Mouse (Mus musculus): ENCODE results near the gene Nos2. TPM values are rescaled to one million over a fixed set of nuclear protein-coding genes. Genes with fewer than 3 reads are reported as not detected.
"Not testable (repeated sequence)": the region's sequence is repeated elsewhere in the genome, so short reads cannot be mapped to it uniquely, and the experiment has no call there.

Nos2 gene
- polyA plus RNA-seq, 1 experiment from 2014 or later: 1.6 TPM

DNA sequence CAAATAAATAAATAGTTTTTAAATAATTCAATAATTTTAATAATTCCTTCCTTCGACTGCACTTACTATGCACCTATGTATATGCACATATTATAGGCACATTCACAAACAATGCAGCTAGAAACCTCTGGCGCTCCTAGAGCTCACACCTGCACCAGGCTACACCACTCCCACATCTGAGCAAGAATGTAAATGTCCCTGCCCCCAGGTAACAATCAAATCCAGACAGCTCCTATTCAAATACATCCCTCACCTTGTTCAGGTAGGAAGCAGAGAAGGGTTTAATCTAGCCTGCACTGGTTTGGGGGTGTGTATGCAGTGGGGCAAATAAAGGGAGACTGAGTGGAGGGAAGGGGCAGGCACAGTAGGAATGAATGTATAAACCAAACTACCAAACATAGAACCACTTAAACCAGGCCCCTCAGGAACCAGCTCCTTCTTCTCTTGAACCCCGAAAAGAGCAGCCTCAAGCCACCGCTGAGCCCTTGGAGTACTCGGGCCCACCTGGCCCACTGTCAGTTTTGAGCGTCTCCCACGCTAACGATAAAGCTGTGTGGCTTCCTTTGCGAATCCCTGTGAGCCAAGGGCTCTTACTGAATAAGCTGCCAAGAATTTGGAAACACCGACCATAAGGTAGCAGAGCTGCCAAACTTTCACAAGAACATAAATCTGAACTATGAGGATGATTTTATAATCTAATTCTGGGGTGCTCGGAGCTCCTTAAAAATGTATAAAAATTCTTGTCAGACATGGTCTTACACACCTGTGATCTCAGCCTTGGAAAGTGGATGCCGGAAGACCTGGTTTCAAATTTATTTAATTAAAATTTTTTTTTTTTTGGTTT, 57.8 kb downstream of the Nos2 start:
- ATAC-seq (replicated peaks; ENCODE audit: insufficient number of reproducible peaks, insufficient read depth, low FRiP score, low read depth): no peak

DNA sequence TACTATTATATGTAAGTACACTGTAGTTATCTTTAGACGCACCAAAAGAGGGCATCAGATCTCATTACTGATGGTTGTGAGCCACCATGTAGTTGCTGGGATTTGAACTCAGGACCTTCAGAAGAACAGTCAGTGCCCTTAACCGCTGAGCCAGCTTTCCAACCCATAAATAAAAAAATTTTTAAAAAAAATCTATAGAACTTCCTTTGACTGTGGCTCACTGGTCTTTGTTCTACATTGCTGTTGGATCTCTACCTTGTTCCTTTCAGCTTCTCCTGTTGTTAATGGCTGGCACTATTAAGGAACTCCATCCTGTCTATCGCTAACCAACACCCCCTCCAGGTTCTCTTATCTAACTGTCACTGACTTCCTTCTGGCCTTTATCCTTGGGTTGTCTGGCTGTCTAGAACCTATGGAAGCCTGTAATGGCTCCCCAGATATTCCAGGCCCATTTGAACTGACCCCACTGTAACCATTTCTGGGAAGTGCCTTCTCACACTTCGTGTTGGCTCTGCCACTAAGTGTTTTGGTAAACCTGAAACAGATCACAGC, 59.6 kb downstream of the Nos2 start:
- Histone ChIP-seq H3K27me3 (no peaks in the 10 kb centered on the region), H3K9ac (no peak overlapping the region), H3K9me3 (replicated peaks) (no peaks in the 10 kb centered on the region), H3K36me3 (no peaks in the 10 kb centered on the region), H3K4me2 (no peak overlapping the region), H3K4me3 (no peak overlapping the region), H3K4me1 (replicated peaks) (peaks cover 8% of the 10 kb centered on the region), H3K27ac (peak overlapping the region; percentile 50)
- 60% methylated on average over 4 of the region's 4 CpGs for WGBS
- ATAC-seq (replicated peaks; ENCODE audit: insufficient number of reproducible peaks, insufficient read depth, low FRiP score, low read depth): no peak

More for the DNA sequence above, 57.8 kb downstream of the Nos2 start:
- Histone ChIP-seq H3K4me3 (no peak overlapping the region), H3K36me3 (no peaks in the 10 kb centered on the region), H3K9ac (no peak overlapping the region), H3K4me2 (no peak overlapping the region), H3K4me1 (replicated peaks) (peaks cover 4% of the 10 kb centered on the region), H3K27me3 (no peaks in the 10 kb centered on the region), H3K9me3 (replicated peaks) (no peaks in the 10 kb centered on the region), H3K27ac (no peak overlapping the region)
- 72% methylated on average over 12 of the region's 12 CpGs for WGBS

- no peaks in the 10 kb centered on the region for H3K9me3 ChIP-seq (replicated peaks)
- peaks cover 9% of the 10 kb centered on the region for H3K4me1 ChIP-seq (replicated peaks)
- H3K36me3 ChIP-seq: no peaks in the 10 kb centered on the region
- H3K27ac ChIP-seq: no peak overlapping the region
- H3K27me3 ChIP-seq: no peaks in the 10 kb centered on the region
- 63% methylated on average over 2 of the region's 2 CpGs for WGBS
- no peak overlapping the region for H3K9ac ChIP-seq
- no peak for ATAC-seq (replicated peaks; ENCODE audit: insufficient number of reproducible peaks, insufficient read depth, low FRiP score, low read depth)
- peak overlapping the region; percentile 56; the same call in 1 of the 2 replicates for H3K4me2 ChIP-seq
- 0 out of 2 replicates have a peak overlapping the region, but pooled peaks have one; percentile 48 for H3K4me3 ChIP-seq
These were observed 61.5 kb downstream of the Nos2 start for GRCm38 (mm10) chr11:78982042-78982441.

DNA sequence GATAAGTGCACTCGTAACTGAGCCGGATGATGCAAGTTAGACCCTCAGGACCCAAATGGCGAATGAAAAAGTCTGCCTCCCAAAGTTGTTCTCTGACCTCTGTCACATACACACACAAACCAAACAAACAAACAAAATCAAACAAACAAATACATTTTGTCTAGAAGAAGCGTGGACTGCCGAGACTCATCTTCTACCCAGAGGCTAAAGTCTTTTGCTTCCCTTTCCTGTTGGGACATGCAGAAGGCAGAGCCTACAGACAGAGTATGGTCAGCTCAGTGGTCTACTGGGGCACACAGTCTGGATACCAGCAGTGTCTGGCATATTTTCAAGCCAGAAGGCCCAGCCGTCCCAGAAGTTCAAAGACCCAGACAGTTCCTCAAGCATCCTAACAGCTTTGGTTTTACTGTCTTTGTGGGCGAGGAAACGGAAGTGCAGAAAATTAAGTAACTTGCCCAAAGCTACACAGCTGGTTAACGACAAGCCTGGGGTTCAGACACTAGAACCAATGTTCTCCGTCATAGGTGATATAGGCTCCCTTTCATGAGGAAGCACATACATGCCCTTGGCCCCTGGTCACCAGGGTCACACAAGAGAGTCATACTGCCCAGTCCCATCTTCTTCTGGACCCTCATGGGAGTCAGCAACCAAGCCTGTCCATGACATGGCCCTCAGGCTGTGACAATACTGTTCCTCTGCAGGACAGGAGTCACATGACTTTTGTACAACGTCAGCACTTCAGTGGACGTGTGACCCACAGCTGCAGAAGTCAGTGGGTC, 62.1 kb downstream of the Nos2 start:
- WGBS: 70% methylated on average over 12 of the region's 12 CpGs
- Histone ChIP-seq H3K27me3 (no peaks in the 10 kb centered on the region), H3K4me3 (peak overlapping the region; percentile 48; the same call in 1 of the 2 replicates), H3K9me3 (replicated peaks) (no peaks in the 10 kb centered on the region), H3K4me1 (replicated peaks) (peaks cover 9% of the 10 kb centered on the region), H3K9ac (no peak overlapping the region), H3K27ac (no peak overlapping the region), H3K4me2 (peak overlapping the region; percentile 56), H3K36me3 (no peaks in the 10 kb centered on the region)
- no peak for ATAC-seq (replicated peaks; ENCODE audit: insufficient number of reproducible peaks, insufficient read depth, low FRiP score, low read depth)

DNA sequence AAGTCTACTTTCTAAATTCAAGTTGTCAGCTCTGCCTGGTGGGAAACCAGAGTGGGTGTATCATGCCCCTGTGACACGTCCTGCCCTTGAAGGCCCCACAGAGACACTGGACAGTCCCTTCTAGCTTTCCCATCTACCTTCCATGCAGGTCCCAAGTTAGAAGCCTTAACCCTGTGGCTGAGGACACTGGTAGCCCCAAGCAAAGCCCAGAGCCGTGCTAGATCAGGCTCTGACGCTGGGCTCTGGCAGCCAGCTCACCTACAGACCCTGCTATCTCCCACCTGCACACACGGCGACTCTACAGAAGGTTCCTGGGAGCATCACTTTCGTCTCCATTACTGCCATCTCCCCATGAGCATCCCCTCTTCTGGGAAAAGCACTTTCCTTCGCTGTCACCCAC, 63.0 kb downstream of the Nos2 start:
- Histone ChIP-seq H3K9ac (peak overlapping the region; percentile 12; the same call in 1 of the 2 replicates), H3K9me3 (replicated peaks) (no peaks in the 10 kb centered on the region), H3K27me3 (no peaks in the 10 kb centered on the region), H3K4me1 (replicated peaks) (peaks cover 9% of the 10 kb centered on the region), H3K27ac (0 out of 2 replicates have a peak overlapping the region, but pooled peaks have one; percentile 58), H3K4me3 (peak overlapping the region; percentile 48), H3K36me3 (no peaks in the 10 kb centered on the region), H3K4me2 (peak overlapping the region; percentile 56)
- whole genome bisulfite sequencing: 80% methylated on average over 7 of the region's 7 CpGs
- no peak for ATAC-seq (replicated peaks; ENCODE audit: insufficient number of reproducible peaks, insufficient read depth, low FRiP score, low read depth)

DNA sequence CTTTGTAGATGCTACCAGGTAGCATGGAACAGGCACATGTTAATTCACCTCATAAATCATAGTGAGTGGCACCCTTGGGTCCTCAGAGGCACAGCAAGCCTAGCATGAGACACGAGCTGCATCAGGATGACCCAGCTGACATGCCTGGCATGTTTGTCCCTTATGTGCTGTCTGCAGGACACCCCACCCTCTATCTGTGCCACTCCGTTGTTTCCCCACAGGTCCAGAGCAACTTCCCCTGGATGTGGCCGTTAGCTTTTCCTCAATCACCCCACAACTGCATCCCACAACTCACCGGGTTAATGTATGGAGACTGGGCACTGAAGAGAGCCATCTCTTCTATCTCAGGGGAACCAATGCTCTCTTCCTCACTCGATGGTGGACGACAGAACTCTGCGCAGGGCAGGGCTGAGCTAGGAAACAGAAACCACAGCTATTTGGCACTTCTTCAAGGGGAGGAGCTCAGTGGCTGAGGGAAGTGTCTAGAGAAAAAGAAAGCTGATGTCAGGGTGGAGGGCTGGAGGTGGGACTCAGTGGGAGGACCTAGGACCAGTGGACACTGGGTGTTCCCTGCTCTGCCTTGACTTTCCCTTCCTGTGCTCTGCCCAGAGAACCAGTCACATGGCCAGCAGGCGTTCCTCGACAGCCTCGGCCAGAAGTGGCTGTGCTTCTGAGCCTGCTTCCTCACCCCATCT, 64.0 kb downstream of the Nos2 start, which contains the start of gene Lgals9:
Gene Lgals9, minus strand, starts transcription at position 464 of the 695 bp plus-strand sequence.
- no peaks in the 10 kb centered on the region for H3K36me3 ChIP-seq
- H3K9ac ChIP-seq: peak within 1 kb of the TSS; percentile 12
- peak within 1 kb of the TSS; percentile 48 for H3K4me3 ChIP-seq
- H3K4me1 ChIP-seq (replicated peaks): peaks cover 9% of the 10 kb centered on the region
- peak within 1 kb of the TSS; percentile 58 for H3K27ac ChIP-seq
- H3K9me3 ChIP-seq (replicated peaks): no peaks in the 10 kb centered on the region
- WGBS: 35% methylated on average over 10 of the region's 10 CpGs
- H3K27me3 ChIP-seq: no peaks in the 10 kb centered on the region
- peak within 1 kb of the TSS; percentile 56 for H3K4me2 ChIP-seq
- ATAC-seq (replicated peaks; ENCODE audit: insufficient number of reproducible peaks, insufficient read depth, low FRiP score, low read depth): peak; percentile 85

DNA sequence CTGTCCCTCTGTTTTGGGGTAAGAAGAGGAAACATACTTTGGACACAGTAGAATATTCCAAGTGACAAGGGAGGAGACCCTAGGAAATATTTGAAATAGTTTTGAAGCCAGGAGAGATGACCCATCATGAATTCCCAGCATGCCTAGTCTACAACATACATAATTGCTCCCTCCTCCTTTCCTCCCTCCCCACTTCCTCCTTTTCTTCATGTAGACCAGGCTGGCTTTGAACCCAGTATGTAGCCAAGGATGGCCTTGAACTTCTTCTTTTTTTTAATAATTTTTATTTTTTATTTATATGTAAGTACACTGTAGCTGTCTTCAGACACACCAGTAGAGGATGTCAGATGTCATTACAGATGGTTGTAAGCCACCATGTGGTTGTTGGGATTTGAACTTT, 64.9 kb downstream of the Nos2 start:
- Histone ChIP-seq H3K27ac (no peak overlapping the region; the same call in 1 of the 2 replicates), H3K4me3 (no peak overlapping the region), H3K36me3 (no peaks in the 10 kb centered on the region), H3K27me3 (no peaks in the 10 kb centered on the region), H3K4me1 (replicated peaks) (peaks cover 9% of the 10 kb centered on the region), H3K9me3 (replicated peaks) (no peaks in the 10 kb centered on the region), H3K4me2 (no peak overlapping the region; the same call in 1 of the 2 replicates), H3K9ac (no peak overlapping the region)
- ATAC-seq (replicated peaks; ENCODE audit: insufficient number of reproducible peaks, insufficient read depth, low FRiP score, low read depth): no peak

DNA sequence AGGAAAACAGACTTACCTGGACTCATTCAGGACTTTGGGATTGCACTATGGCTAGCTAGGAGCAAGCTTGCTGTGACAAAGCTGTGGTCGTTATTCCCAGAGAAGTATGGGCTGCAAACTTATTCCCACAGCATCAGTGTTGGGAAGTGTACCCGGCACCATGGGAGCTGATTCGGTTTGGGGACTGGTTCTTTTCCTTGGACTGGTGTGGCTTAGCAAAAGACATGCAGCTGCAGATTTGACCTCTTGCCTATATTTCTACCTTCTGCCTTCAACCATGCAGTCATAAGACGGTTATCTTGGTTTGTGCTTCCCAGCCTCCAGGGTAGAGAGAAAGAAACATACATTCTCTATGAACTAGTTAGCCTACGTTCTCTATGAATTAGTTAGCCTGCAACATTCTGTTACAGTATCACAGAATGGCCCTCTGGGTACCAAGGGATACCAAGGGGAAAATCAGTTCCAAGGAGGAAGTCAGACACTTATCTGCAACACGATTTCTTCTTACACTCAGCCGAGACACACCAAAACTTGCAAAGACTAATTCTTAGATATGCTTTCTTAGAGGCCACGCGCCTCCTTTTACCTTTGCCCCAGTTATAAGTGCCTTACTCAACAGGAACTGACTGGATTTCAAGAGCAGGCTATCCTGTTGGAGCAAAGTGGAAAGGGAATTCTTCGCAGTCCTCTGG, 65.9 kb downstream of the Nos2 start:
- H3K4me2 ChIP-seq: no peak overlapping the region
- peaks cover 9% of the 10 kb centered on the region for H3K4me1 ChIP-seq (replicated peaks)
- H3K27me3 ChIP-seq: no peaks in the 10 kb centered on the region
- H3K9me3 ChIP-seq (replicated peaks): no peaks in the 10 kb centered on the region
- no peak overlapping the region for H3K27ac ChIP-seq
- ATAC-seq (replicated peaks; ENCODE audit: insufficient number of reproducible peaks, insufficient read depth, low FRiP score, low read depth): no peak
- H3K4me3 ChIP-seq: no peak overlapping the region
- H3K36me3 ChIP-seq: no peaks in the 10 kb centered on the region
- no peak overlapping the region for H3K9ac ChIP-seq
- 85% methylated on average over 10 of the region's 10 CpGs for WGBS

- H3K27me3 ChIP-seq; H3K4me1 ChIP-seq (replicated peaks); H3K4me2 ChIP-seq; ATAC-seq (replicated peaks; ENCODE audit: insufficient number of reproducible peaks, insufficient read depth, low FRiP score, low read depth); H3K36me3 ChIP-seq; H3K27ac ChIP-seq; H3K4me3 ChIP-seq; H3K9ac ChIP-seq; H3K9me3 ChIP-seq (replicated peaks): not testable (repeated sequence)
- WGBS: 89% methylated on average over 11 of the region's 11 CpGs
These were observed 68.6 kb downstream of the Nos2 start for GRCm38 (mm10) chr11:78989206-78989605.

GRCm38 (mm10) chr11:78990096-78990495, 69.5 kb downstream of the Nos2 start:
- Histone ChIP-seq H3K27me3 (no peaks in the 10 kb centered on the region), H3K4me1 (replicated peaks) (peaks cover 2% of the 10 kb centered on the region)
- 87% methylated on average over 9 of the region's 9 CpGs for WGBS

More at GRCm38 (mm10) chr11:78990096-78990495, 69.5 kb downstream of the Nos2 start:
- H3K4me2 ChIP-seq: no peak overlapping the region
- H3K4me3 ChIP-seq: no peak overlapping the region
- H3K9ac ChIP-seq: no peak overlapping the region
- H3K9me3 ChIP-seq (replicated peaks): no peaks in the 10 kb centered on the region; the same call in 1 of the 2 replicates
- ATAC-seq (replicated peaks; ENCODE audit: insufficient number of reproducible peaks, insufficient read depth, low FRiP score, low read depth): no peak
- H3K36me3 ChIP-seq: no peaks in the 10 kb centered on the region
- H3K27ac ChIP-seq: no peak overlapping the region

Data from heart, embryonic 15.5 days (tissue).